Mouse (Mus musculus): ENCODE results near the gene Lrp5.
"Not testable (repeated sequence)": the region's sequence is repeated elsewhere in the genome, so short reads cannot be mapped to it uniquely, and the experiment has no call there.

The Lrp5 gene

DNA sequence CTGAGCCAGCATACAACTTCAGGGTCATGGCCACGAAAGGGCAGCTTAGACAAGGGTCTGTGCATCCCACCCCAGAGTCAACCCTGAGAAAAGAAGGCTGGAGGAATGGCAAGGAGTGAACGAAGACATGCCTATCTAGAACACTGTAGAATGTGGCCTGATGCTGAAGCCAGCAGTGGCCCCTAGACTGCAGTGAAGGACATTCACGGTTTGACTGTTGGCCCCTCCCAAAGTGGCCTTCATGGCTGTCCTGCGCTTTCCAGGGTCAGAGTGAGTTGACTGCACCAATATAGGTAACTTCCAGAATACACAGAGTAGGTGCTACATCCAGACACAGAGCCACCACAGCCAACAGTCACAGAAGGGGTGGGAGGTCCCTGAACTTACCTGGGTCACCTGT lies 28.4 kb downstream of the Lrp5 start:
- no peak for DNase-seq (ENCODE audit: extremely low read depth, insufficient read length, low spot score)

DNA sequence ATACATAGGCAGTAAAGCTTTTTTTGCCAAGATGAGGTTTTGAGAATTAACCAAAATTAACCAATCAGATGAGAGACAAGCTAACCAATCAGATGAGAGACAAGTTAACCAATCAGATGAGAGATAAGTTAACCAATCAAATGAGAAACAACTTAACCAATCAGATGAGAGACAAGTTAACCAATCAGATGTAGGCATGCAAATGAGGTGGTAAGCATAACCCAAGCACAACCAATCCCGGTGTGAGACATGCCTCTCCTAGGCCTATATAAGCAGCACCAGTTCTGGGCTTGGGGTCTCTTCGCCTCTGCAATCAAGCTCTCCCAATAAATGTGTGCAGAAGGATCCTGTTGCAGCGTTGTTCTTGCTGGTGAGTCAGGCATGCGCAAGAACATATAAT lies 29.3 kb downstream of the Lrp5 start:
- not testable (repeated sequence) for DNase-seq (ENCODE audit: extremely low read depth, insufficient read length, low spot score)

DNA sequence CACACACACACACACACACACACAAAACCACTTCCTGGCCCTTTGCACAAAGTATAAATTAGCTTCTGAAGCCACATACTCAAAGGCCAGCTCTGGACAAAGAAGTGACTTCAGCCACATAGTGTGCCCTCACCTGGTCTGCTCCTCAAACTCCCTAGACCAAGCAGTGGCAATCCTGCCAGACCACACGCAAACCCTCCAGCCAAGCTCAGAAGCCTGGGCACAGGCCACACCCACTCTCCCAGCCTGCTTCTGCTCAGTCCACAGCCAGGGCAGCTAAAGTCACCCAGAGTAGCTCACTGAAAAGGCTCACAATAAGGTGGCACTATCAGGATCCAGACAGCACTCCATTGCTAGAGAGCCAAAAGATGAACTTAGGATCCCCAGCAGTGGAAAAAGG lies 30.2 kb downstream of the Lrp5 start:
- DNase-seq (ENCODE audit: extremely low read depth, insufficient read length, low spot score) = no peak

DNA sequence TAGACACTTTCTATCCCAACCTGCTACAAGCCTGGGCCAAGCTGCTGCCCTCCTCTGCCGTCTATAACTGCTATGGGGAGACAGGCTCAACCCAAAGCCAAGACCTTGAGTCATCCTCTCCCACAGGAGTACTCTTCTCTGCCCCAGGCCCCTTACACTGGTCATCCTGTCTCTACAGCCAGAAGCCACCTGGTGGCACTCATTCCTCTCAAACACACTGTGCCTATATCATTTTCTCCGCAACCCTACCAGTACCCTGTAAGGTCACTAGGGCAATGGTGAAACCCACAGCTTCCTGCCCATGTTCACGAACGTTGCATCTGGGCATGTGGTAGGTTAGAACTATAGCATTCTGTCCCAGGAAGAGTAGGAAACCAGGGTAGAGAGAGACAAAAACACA lies 31.4 kb downstream of the Lrp5 start:
- DNase-seq (ENCODE audit: extremely low read depth, insufficient read length, low spot score) = no peak

DNA sequence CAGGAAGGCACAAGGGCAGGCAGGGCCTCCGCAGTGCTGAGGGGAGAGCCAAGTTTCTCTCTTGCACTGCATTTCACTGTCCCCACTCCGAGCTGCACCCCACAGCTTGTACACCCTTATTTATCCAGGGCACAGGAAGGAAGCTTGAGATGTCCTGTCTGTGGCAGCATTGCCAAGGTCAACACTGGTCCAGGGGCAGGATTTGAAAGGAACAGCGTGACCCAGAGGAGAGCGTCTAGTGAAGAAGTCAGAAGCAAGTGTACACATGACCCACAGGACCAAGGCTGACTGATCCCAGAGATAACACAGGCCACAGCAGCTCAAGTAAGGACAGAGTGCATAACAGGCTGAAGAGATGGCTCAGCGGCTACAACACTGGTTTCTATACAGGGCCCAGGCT lies 32.3 kb downstream of the Lrp5 start:
- no peak for DNase-seq (ENCODE audit: extremely low read depth, insufficient read length, low spot score)

DNA sequence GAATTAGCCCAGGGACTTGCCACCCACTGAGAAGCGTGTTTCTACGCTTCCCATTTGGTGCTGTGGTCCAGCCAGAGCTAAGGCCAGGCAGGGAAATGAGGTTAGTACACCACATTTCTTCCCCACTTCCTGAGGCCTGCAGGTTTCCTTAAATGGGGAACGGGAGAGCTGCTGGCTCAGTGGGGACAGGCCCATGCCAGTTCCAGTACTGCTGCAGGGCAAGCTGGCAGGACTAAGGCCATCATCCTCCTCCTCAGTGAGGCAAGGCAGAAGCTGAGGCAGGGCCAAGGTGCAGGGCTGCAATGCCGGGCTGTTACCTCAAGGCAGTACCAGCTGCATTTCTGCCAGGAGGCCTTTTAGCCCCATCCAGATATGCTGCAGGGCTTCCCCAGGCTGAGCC lies 32.9 kb downstream of the Lrp5 start:
- DNase-seq (ENCODE audit: extremely low read depth, insufficient read length, low spot score) = no peak

DNA sequence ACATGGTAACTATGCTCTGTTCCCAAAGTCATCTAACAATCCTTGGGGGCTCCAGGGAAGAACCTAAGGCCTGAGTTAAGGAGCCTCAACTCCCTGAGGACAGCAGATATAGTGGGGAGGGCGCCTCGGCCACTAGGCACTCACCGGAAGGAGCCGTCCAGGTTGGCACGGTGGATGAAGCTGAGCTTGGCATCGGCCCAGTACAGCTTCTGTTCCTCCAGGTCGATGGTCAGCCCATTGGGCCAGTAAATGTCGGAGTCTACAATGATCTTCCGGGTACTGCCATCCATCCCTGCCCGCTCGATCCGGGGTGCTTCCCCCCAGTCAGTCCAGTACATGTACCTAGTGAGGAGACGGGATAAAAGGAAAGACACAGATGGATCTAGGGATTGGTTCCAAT lies 34.4 kb downstream of the Lrp5 start:
- no peak for DNase-seq (ENCODE audit: extremely low read depth, insufficient read length, low spot score)

DNA sequence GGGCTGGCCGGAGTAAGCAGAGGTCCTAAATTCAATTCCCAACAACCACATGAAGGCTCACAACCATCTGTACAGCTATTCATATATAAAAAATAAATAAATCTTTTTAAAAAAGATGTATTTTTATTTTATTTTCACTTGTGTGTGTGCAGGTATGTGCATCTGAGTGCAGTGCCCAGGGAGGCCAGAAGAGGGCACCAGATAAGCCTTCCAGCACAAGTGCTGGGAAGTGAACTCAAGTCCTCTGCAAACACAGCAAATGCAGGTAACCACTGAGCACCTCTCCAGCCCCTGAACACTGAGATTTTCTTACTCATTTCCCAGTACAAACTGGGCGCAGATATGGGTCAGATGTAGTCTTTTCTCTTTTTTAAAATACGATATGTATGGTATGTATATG lies 35.1 kb downstream of the Lrp5 start:
- DNase-seq (ENCODE audit: extremely low read depth, insufficient read length, low spot score) = no peak

DNA sequence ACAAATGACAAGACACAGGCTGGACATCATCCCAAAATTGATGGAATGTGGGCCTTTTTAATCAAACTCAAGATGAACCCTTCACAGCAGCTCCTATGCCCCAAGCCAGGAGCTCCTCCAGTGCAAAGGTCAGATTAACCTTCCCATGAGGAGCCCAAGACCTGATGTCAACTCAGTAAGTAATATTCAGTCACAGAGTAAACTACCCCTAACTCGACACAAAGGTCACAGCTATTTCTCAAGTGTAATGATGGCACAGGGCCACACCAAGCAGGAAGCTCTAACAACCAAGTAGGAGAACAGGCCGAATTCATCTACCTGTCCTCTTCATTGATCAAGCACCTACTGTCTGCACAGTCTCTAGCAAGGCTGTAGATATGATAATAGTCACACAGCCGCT lies 35.9 kb downstream of the Lrp5 start:
- no peak for DNase-seq (ENCODE audit: extremely low read depth, insufficient read length, low spot score)

DNA sequence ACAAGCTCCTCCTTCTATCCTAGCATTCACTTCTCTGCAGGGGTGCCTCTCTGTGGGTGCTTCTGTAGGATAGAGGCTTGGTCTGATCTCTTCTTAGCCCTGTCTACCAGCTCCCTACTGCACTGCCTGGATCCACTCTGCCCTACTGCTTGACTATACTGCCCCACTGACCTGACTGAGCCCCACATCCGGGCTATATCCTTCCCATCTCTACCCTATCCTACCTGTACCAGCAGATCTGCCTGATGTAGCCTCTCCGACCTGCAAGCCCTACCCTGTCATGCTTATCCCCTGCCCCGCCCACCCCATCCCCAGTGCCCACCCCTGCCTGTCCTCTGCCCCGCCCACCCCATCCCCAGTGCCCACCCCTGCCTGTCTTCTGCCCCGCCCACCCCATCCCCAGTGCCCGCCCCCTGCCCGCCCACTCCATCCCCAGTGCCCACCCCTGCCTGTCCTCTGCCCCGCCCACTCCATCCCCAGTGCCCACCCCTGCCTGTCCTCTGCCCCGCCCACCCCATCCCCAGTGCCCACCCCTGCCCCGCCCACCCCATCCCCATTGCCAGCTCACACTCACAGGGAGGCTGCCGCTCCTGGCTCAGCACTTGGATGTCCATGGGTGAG lies 37.4 kb downstream of the Lrp5 start:
- DNase-seq (ENCODE audit: extremely low read depth, insufficient read length, low spot score) = no peak

DNA sequence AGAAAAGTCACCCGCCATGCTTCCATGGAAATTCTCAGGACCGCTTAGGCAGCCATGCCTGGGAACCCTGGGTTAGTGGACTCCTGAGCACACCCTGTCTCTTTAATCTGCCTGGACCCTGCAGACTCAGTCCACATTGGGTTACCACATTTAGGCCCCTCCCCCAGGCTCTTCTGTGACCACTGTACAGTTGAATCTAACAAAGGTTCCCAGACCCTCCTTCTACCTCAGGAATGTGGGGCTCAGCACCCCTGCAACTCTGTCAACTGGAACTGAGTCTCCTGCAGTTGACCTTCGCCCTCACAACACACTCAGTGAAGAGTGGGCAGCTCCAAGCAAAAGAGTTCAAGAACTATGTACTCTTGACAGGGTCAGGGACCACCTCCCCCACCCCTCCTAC lies 38.4 kb downstream of the Lrp5 start:
- DNase-seq (ENCODE audit: extremely low read depth, insufficient read length, low spot score) = no peak

DNA sequence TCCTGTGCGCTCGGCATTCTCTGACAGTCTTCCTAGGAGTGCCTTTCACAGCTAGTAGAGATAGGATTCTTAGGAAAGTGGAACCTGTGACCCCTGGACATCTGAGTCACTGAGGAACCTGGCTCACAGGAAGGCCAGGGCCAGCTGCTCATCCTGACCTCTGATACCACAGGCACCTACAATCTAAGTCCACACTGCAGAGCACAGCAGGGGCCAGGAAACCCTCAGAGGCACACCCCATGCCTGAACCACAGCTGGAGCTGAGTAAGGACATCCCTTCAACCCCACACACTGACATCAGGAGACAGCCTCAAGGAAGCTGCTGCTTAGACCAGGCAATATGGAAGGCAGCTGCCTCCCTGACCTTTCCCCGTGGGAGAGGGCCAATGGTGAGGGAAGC lies 40.6 kb downstream of the Lrp5 start:
- DNase-seq (ENCODE audit: extremely low read depth, insufficient read length, low spot score) = no peak

DNA sequence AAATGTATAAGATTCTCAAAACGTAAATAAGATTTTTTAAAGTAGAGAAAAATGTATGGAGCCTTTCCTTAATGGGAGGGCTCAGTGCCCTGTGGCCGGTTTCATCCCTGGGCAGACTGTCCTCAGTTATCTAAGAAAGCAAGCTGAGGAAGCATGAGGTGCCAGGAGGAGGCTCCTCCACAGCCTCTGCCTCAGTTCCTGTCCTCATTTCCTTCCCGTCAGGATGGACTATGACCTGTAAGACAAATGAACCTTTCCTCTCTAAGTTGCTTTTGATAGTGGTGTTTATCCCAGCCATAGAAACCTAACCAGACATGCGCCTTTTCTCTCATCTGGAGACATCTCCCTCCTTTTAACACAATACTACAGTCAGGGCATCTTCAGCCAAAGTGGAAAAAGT lies 41.0 kb downstream of the Lrp5 start:
- DNase-seq (ENCODE audit: extremely low read depth, insufficient read length, low spot score) = no peak

DNA sequence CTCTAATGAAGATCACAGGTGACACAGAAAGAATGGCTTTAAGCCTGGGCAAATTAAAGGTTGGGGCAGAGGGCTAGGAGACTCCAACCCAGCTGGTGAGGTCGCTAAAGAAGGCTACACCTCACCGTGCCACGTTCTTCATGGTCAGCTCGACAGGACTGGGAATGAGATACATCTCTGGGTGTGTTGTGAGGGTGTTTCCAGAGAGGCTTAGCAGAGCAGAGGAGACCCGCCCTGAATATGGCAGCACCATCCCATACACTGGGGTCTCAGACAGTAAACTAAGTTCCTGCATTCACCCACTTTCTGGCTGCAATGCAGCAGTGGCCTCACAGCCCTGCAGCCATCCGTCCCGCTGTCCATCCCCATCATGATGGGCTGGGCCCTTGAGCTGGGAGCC lies 46.8 kb downstream of the Lrp5 start:
- no peak for DNase-seq (ENCODE audit: extremely low read depth, insufficient read length, low spot score)

DNA sequence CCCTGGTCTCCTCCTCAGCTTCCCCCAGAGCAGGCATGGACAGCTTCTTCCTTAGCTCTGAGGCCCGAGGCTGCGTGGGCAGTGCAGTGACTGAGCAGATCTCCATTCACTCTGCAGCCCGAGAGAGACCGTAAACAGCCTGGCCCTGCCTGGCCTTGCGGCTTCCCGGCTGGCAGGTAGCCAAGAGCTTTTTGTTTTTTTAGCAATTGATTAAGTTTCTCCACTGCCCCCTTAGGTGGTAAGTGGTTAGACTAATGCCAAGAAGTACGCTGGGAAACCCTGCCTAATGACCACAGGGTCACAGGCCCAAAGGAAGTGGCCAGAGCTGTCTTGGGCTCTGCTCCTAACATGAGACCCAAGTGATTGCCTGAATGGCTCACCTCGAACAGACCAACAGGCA lies 47.7 kb downstream of the Lrp5 start:
- peak; percentile 79 for DNase-seq (ENCODE audit: extremely low read depth, insufficient read length, low spot score)

DNA sequence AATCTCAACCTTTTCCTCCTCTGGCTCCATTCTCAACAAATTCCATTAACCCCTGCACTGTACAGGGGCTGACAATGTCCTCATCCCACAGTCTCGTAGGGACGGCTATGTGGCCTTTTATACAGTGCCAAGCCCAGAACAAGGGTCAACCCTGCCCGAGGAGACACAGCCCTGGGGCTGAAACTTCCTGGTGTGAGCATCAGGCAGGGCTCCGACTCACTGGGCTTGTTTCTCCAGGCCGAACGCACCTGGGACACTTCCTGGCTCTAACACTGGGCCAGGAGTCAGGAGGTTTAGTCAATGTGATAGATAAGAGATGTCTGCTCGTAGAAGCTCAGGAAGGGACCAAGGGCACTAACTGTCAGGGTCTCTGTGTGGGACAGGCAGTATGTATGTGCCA lies 54.3 kb downstream of the Lrp5 start:
- no peak for DNase-seq (ENCODE audit: extremely low read depth, insufficient read length, low spot score)

DNA sequence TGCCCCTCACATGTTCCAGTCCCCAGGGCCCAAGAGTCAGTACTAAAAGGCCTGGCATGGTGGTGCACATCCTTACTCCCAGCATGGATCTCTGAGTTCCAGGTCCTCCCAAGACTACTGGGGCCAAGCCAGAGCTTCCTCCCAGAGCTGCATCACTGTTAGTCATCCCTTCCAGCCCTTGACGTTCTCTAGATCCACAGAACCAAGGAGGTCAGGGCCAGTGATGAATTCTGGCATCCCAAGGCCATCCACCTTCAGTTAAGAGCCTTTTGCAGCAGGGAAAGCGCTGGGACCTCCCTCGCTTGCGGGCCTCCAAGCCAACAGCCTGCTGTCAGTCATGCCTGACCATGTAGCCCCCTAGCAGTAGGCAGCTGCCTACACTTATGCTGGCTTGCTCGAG lies 54.9 kb downstream of the Lrp5 start:
- no peak for DNase-seq (ENCODE audit: extremely low read depth, insufficient read length, low spot score)

DNA sequence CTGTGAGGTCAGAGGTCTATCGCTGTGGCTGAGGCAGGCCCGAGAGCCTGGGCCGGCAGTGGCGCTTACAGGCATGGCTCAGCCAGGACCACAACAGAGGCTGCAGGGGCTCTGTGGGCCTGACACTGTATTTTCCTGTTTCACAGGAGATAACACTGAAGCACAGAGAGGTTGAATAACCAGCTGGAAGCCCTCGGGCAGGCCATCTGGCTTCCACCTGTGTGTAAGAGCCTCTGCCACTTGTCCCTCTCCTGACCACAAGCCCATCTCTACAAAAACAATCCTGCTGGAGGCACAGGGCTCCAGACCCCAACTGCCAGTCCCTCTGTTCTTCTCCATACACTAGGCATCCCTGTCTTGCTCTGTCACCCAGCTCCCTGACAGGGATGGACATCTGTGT lies 55.9 kb downstream of the Lrp5 start:
- DNase-seq (ENCODE audit: extremely low read depth, insufficient read length, low spot score) = no peak

DNA sequence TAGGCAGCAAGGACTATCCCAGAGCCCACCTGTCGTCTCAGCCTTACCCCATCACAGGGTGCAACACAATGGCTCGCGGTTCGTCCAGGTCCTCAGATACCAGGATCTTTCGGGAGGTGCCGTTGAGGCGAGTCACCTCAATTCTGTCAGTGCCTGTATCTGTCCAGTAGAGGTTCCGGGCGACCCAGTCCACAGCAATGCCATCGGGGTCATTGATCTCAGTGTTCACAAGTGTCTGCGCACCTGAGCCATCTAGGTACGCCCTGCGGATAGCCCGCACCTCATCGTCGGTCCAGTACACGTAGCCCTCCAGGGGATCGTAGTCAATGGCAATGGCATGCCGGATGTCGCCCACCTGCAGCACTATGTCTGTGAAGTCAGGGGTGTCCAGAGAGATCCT lies 56.3 kb downstream of the Lrp5 start:
- no peak for DNase-seq (ENCODE audit: extremely low read depth, insufficient read length, low spot score)

DNA sequence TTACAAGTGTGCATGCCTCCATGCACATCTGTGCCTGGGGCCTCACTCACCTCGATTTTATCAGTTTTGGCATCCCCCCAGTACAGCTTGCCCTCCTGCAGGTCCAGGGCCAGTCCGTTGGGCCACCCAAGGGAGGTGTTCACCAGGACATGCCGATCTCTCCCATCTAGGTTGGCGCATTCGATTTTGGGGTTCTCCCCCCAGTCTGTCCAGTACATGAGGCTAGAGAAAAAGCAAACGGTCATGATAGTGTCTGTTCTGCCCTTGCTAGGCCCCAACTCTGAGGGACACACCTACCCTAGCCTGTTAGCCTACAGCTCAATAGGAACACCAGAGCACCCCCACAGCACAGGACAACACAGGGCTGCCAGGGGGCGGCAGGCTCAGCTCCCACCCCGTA lies 58.1 kb downstream of the Lrp5 start:
- no peak for DNase-seq (ENCODE audit: extremely low read depth, insufficient read length, low spot score)

DNA sequence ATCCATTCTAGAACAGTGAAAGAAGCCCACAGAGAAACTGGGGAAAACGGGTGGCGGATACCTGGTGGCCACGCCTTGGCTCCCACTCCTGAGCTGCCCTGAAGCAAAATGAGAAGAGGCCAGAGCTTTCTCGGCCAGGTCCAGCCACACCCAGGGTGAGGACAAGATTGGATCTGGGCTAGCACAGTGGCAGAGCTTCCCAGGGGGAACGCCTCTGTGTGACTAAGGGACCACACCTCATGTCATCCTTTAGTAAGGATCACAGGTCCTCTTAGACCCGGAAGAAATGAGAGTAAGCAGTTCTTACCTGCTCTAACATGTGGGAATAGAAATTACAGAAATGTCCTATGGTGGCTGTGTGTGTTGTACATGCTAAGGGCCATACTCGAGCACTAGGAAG lies 61.3 kb downstream of the Lrp5 start:
- no peak for DNase-seq (ENCODE audit: extremely low read depth, insufficient read length, low spot score)

DNA sequence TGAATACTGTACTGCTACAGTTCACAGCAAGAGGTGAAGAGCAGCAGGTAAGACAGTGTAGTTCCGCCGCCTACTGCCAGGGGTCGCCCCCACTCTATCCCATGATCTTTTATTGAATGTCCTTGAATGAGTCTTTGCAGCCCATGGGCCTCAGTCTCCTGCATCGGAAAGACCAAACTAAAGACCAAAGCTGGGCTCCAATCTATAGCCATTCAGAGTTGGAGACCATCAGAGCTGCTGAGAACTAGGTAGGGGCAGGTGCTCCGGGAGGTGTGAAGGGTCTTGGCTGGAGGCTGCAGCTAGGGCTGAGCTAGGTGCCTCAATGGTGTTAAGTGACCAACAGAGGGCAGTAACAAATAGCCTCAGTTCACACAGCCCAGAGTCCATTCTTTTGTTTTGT lies 62.5 kb downstream of the Lrp5 start:
- DNase-seq (ENCODE audit: extremely low read depth, insufficient read length, low spot score) = peak; percentile 49

DNA sequence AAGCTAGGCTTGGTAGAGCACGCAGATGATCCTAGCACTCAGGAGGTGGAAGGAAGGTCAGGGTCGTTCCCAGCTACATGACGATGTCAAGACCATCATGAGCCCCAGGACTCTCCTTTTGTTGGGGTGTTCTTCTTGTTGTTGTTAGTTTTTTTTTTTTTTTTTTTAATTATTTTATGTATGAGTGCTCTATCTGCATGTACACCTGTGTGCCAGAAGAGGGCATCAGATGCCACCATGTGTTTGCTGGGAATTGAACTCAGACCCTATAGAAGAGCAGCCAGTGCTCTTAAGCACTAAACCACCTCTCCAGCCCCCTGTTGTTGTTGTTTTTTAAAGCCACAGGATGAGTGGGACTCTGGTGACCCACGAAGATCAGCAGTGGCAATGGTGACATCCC lies 63.1 kb downstream of the Lrp5 start:
- no peak for DNase-seq (ENCODE audit: extremely low read depth, insufficient read length, low spot score)

DNA sequence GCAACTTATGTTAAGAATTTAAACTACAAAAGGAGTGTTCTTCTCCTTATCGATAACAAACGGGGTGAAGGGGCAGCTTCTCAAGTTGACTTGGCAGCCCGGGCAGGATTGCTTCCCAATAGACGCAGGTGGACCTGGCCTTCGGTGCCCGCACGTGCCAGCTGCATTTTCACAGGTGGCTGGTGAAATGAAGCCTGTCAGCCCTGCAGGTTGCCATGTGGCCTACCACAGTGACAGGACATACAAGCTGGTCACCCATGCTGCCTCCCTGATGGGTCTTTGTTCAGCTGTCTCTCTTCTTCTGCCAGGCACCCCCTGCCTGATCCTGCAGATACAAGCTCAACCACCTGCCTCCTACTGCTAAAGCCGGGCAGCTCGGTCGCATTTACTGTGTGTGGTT lies 65.5 kb downstream of the Lrp5 start:
- no peak for DNase-seq (ENCODE audit: extremely low read depth, insufficient read length, low spot score)
